Mouse (Mus musculus): Measurements from ENCODE around the gene Mlkl. TPM values are rescaled to one million over a fixed set of nuclear protein-coding genes. Genes with fewer than 3 reads are reported as not detected.
"Not testable (repeated sequence)": the region's sequence is repeated elsewhere in the genome, so short reads cannot be mapped to it uniquely, and the experiment has no call there.

The Mlkl gene
- polyA plus RNA-seq, 1 experiment from 2014 or later: 0.31 TPM

GRCm38 (mm10) chr8:111282093-111282492 is 55.9 kb downstream of the Mlkl start:
- Histone ChIP-seq H3K4me3 (no peak overlapping the region), H3K4me1 (no peaks in the 10 kb centered on the region), H3K9ac (replicated peaks) (no peak overlapping the region), H3K9me3 (no peaks in the 10 kb centered on the region), H3K4me2 (replicated peaks) (no peak overlapping the region), H3K27ac (replicated peaks) (no peak overlapping the region), H3K27me3 (no peaks in the 10 kb centered on the region), H3K36me3 (peaks cover 92% of the 10 kb centered on the region)
- ATAC-seq (ENCODE audit: low FRiP score, low read depth): no peak
- 95% methylated on average over 3 of the region's 3 CpGs for WGBS

DNA sequence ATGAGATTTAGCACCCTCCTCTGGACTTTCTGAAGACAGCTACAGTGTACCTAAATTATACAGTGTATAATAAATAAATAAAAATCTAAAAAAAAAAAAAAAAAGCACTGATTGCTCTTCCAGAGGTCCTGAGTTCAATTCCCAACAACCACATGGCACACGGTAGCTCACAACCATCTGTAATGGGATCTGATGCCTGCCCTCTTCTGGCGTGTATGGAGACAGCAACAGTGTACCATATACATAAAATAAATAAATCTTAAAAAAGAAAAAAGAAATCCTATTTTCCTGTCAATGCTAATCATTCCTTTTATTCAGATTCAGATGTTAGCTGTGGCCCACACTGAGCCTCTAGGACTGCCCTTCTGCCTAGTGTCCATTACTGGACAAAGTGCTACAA is 69.7 kb downstream of the Mlkl start:
- Histone ChIP-seq H3K4me2 (replicated peaks) (no peak overlapping the region), H3K9me3 (no peaks in the 10 kb centered on the region), H3K4me1 (no peaks in the 10 kb centered on the region), H3K36me3 (peaks cover 18% of the 10 kb centered on the region), H3K4me3 (no peak overlapping the region), H3K27me3 (no peaks in the 10 kb centered on the region), H3K9ac (replicated peaks) (no peak overlapping the region), H3K27ac (replicated peaks) (no peak overlapping the region)
- 83% methylated on average over 2 of the region's 2 CpGs for WGBS
- no peak for ATAC-seq (ENCODE audit: low FRiP score, low read depth)

DNA sequence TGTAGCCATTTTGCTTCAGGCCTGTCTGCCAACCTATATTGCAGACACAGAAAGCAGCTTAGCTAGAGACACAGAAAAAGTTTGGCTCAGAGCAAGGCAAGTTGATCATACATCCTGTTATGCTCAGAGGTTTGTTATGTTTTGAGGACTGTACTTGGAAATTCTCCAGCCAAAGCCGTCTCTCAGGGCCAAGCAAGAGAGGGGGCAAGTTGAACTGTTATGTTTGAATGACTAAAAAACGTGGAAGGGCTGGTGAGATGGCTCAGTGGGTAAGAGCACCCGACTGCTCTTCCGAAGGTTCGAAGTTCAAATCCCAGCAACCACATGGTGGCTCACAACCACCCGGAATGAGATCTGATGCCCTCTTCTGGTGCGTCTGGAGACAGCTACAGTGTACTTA is 71.8 kb downstream of the Mlkl start:
- H3K27me3 ChIP-seq; H3K27ac ChIP-seq (replicated peaks); H3K4me2 ChIP-seq (replicated peaks); H3K4me3 ChIP-seq; H3K9me3 ChIP-seq; H3K4me1 ChIP-seq; ATAC-seq (ENCODE audit: low FRiP score, low read depth); H3K36me3 ChIP-seq; H3K9ac ChIP-seq (replicated peaks): not testable (repeated sequence)
- WGBS: 79% methylated on average over 7 of the region's 7 CpGs

- Histone ChIP-seq H3K4me1 (no peaks in the 10 kb centered on the region), H3K9ac (replicated peaks) (no peak overlapping the region), H3K36me3 (no peaks in the 10 kb centered on the region), H3K9me3 (no peaks in the 10 kb centered on the region), H3K27me3 (no peaks in the 10 kb centered on the region), H3K27ac (replicated peaks) (no peak overlapping the region), H3K4me3 (no peak overlapping the region), H3K4me2 (replicated peaks) (no peak overlapping the region)
- 76% methylated on average over 2 of the region's 2 CpGs for WGBS
- ATAC-seq (ENCODE audit: low FRiP score, low read depth): no peak
Measured at GRCm38 (mm10) chr8:111264693-111265220, 73.2 kb downstream of the Mlkl start.

DNA sequence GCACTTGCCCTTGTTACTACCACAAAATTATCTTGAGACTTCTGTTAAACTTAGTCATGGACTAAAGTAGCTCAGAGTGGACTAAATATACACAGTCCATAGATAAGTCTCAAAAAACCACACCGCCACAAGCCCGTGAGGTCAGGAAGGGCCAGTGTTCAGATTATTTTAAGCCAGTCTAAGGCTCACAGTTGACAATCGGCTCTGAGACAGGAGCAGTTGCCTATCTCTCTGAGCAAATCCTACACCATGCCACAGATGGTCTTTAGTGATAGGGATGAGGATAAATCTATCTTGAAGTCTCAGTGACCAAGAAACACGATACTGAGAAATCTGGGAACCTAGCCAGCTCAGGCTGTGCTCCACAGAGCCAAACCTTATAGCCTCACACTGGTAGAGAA is 76.0 kb downstream of the Mlkl start:
- no peaks in the 10 kb centered on the region for H3K9me3 ChIP-seq
- H3K27ac ChIP-seq (replicated peaks): no peak overlapping the region
- no peak overlapping the region for H3K4me3 ChIP-seq
- H3K36me3 ChIP-seq: no peaks in the 10 kb centered on the region
- ATAC-seq (ENCODE audit: low FRiP score, low read depth): no peak
- H3K9ac ChIP-seq (replicated peaks): no peak overlapping the region
- no peaks in the 10 kb centered on the region for H3K27me3 ChIP-seq
- WGBS: 89% methylated on average over 4 of the region's 4 CpGs
- H3K4me2 ChIP-seq (replicated peaks): no peak overlapping the region
- peaks cover 8% of the 10 kb centered on the region; the same call in 1 of the 2 replicates for H3K4me1 ChIP-seq

Other genes with a start within 250 kb of the Mlkl start
- 0.56 and 0.63 TPM in 2 replicates for gene Clec18a, start 245.8 kb downstream of the Mlkl start, polyA plus RNA-seq (2016; fragmentation: Nextera tagmentation; extraction: Ambion mirVana)
- gene Pdpr, start 243.5 kb downstream of the Mlkl start, polyA plus RNA-seq (2016; fragmentation: Nextera tagmentation; extraction: Ambion mirVana): 14.7 TPM in 2 replicates
- gene Glg1, start 79.0 kb downstream of the Mlkl start, polyA plus RNA-seq (2016; fragmentation: Nextera tagmentation; extraction: Ambion mirVana): 94.2 and 108 TPM in 2 replicates
- 73.0 and 74.4 TPM in 2 replicates for gene Rfwd3, start 38.0 kb downstream of the Mlkl start, polyA plus RNA-seq (2016; fragmentation: Nextera tagmentation; extraction: Ambion mirVana)
- gene Fa2h, start 55.6 kb upstream of the Mlkl start, polyA plus RNA-seq (2016; fragmentation: Nextera tagmentation; extraction: Ambion mirVana): 0.18 TPM in 1 of 2 replicates, not detected in the other
- gene Wdr59, start 183.9 kb upstream of the Mlkl start, polyA plus RNA-seq (2016; fragmentation: Nextera tagmentation; extraction: Ambion mirVana): 5.7 and 6.0 TPM in 2 replicates
- 86.3 and 91.6 TPM in 2 replicates for gene Znrf1, start 197.9 kb upstream of the Mlkl start, polyA plus RNA-seq (2016; fragmentation: Nextera tagmentation; extraction: Ambion mirVana)